Mouse (Mus musculus): Measurements from ENCODE around the gene Cbs. TPM values are rescaled to one million over a fixed set of nuclear protein-coding genes. Genes with fewer than 3 reads are reported as not detected.

The Cbs gene
- polyA plus RNA-seq, 1 experiment from 2014 or later = 5.2 TPM

GRCm38 (mm10) chr17:31607256-31607951 is 29.6 kb downstream of the Cbs start:
- no peaks in the 10 kb centered on the region for H3K4me1 ChIP-seq
- H3K27me3 ChIP-seq (replicated peaks) = no peaks in the 10 kb centered on the region
- H3K36me3 ChIP-seq (replicated peaks) = peaks cover 13% of the 10 kb centered on the region; the same call in 1 of the 2 replicates
- H3K4me2 ChIP-seq = no peak overlapping the region
- no peak for ATAC-seq (replicated peaks)
- H3K27ac ChIP-seq = no peak overlapping the region
- 87% methylated on average over 8 of the region's 8 CpGs for WGBS
- H3K4me3 ChIP-seq = no peak overlapping the region
- no peak overlapping the region for H3K9ac ChIP-seq
- no peaks in the 10 kb centered on the region for H3K9me3 ChIP-seq

DNA sequence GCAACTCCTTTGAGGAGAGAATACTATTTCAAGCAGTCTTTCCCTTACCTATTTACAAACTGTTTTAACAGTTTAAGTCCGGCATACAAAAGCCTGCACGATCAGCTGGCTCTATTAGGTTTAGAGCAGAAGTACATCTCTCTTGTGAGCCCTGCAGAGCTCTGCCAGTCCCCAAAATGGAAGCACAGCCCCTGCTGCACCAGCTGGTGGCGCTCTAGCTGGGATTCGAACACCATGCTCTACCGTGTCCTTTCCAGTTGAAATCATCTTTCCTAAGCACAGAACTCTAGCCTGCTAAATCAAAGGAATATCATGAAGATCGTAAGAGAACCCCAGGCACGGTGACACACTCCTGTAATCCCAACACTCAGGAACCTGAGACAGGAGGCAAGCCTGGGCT is 30.6 kb downstream of the Cbs start:
- Histone ChIP-seq H3K36me3 (replicated peaks) (peaks cover 13% of the 10 kb centered on the region; the same call in 1 of the 2 replicates), H3K4me1 (no peaks in the 10 kb centered on the region), H3K27ac (no peak overlapping the region), H3K9me3 (no peaks in the 10 kb centered on the region), H3K4me2 (no peak overlapping the region), H3K27me3 (replicated peaks) (no peaks in the 10 kb centered on the region), H3K9ac (no peak overlapping the region), H3K4me3 (no peak overlapping the region)
- ATAC-seq (replicated peaks) = no peak
- 80% methylated on average over 7 of the region's 7 CpGs for WGBS

DNA sequence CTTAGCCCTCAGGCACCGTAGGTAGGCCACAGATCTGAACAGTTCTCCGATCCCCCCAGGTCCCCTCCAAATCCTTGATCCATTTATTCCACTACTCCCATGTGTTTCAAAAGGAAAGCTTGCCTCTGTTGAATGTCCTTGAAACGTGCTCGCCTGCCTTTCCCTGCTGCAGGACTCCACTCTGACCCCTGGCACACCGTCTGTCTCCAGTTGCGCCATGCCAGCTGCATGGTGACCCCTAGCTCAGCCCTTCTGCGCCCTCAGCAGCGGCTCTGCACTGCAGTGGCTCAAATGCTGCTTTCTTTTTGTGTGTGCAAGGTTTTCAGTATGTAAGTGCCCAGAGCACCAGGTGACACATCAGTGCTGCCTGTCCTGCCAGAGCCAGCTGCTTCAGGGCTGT is 38.4 kb downstream of the Cbs start:
- Histone ChIP-seq H3K9me3 (no peaks in the 10 kb centered on the region), H3K27me3 (replicated peaks) (no peaks in the 10 kb centered on the region), H3K9ac (no peak overlapping the region), H3K4me1 (peaks cover 6% of the 10 kb centered on the region; the same call in 1 of the 2 replicates), H3K4me3 (no peak overlapping the region), H3K4me2 (no peak overlapping the region), H3K36me3 (replicated peaks) (peaks cover 5% of the 10 kb centered on the region; the same call in 1 of the 2 replicates), H3K27ac (no peak overlapping the region)
- WGBS = 86% methylated on average over 8 of the region's 8 CpGs
- no peak for ATAC-seq (replicated peaks)

GRCm38 (mm10) chr17:31597957-31598356 is 39.1 kb downstream of the Cbs start:
- Histone ChIP-seq H3K4me2 (no peak overlapping the region), H3K4me1 (peaks cover 6% of the 10 kb centered on the region; the same call in 1 of the 2 replicates), H3K9ac (no peak overlapping the region), H3K9me3 (no peaks in the 10 kb centered on the region), H3K27ac (no peak overlapping the region), H3K27me3 (replicated peaks) (no peaks in the 10 kb centered on the region), H3K4me3 (no peak overlapping the region), H3K36me3 (replicated peaks) (no peaks in the 10 kb centered on the region; the same call in 1 of the 2 replicates)
- no peak for ATAC-seq (replicated peaks)
- 92% methylated on average over 9 of the region's 9 CpGs for WGBS

DNA sequence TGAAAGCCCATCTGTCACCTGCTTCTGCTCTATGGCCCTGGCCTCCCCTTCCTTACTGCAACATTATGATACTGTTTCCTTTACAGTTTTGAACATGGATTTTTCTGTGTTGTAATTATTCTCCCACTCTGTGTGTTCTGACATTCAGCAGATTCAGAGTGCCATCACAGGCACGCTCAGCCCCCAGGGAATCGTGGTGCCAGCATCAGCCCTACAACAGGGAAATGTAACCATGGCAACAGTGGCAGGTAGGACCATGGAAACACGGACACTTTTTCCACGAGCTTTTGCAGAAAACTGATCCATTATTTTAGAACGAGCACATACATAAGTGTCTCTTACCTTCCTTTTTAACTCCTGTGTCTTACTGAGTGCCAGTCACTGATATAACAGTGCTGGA is 42.0 kb downstream of the Cbs start:
- Histone ChIP-seq H3K9ac (no peak overlapping the region), H3K27ac (peak overlapping the region; percentile 69), H3K9me3 (no peaks in the 10 kb centered on the region), H3K27me3 (replicated peaks) (no peaks in the 10 kb centered on the region), H3K36me3 (replicated peaks) (no peaks in the 10 kb centered on the region; the same call in 1 of the 2 replicates), H3K4me2 (no peak overlapping the region), H3K4me3 (no peak overlapping the region), H3K4me1 (peaks cover 6% of the 10 kb centered on the region; the same call in 1 of the 2 replicates)
- WGBS = 63% methylated on average over 5 of the region's 5 CpGs
- peak; percentile 78; the same call in 1 of the 2 replicates for ATAC-seq (replicated peaks)

GRCm38 (mm10) chr17:31594590-31594989 is 42.4 kb downstream of the Cbs start:
- H3K36me3 ChIP-seq (replicated peaks) = peaks cover 1% of the 10 kb centered on the region
- H3K4me3 ChIP-seq = no peak overlapping the region
- no peaks in the 10 kb centered on the region for H3K27me3 ChIP-seq (replicated peaks)
- no peak overlapping the region for H3K4me2 ChIP-seq
- H3K9me3 ChIP-seq = no peaks in the 10 kb centered on the region
- no peak overlapping the region for H3K9ac ChIP-seq
- WGBS = 70% methylated on average over 7 of the region's 7 CpGs
- ATAC-seq (replicated peaks) = no peak; the same call in 1 of the 2 replicates
- H3K4me1 ChIP-seq = peaks cover 6% of the 10 kb centered on the region; the same call in 1 of the 2 replicates
- peak overlapping the region; percentile 69 for H3K27ac ChIP-seq

DNA sequence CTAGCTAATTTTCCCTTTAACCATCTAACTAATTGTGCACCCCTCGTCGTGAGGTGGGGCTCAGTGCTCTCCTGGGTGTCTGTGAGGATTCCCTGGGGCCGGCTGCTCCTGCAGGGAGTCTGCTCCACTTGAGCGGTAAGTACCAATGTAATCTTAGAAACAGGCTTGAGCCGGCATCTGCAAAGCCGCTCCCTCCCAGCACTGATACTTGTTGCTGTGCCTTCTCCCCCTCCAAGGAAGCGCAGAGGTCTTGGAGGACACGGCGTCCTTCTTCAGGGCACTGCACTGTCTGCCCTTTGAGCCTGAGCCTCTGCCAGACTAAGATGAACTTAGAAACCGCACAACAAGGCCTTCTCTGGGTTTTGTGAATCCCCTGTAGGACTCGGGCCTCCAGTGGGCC is 46.2 kb downstream of the Cbs start:
- H3K27me3 ChIP-seq (replicated peaks) = no peaks in the 10 kb centered on the region
- no peak for ATAC-seq (replicated peaks)
- peaks cover 6% of the 10 kb centered on the region; the same call in 1 of the 2 replicates for H3K4me1 ChIP-seq
- H3K27ac ChIP-seq = no peak overlapping the region
- H3K4me3 ChIP-seq = no peak overlapping the region
- H3K9me3 ChIP-seq = no peaks in the 10 kb centered on the region
- no peak overlapping the region for H3K9ac ChIP-seq
- WGBS = 89% methylated on average over 11 of the region's 11 CpGs
- peaks cover 3% of the 10 kb centered on the region for H3K36me3 ChIP-seq (replicated peaks)
- H3K4me2 ChIP-seq = no peak overlapping the region

DNA sequence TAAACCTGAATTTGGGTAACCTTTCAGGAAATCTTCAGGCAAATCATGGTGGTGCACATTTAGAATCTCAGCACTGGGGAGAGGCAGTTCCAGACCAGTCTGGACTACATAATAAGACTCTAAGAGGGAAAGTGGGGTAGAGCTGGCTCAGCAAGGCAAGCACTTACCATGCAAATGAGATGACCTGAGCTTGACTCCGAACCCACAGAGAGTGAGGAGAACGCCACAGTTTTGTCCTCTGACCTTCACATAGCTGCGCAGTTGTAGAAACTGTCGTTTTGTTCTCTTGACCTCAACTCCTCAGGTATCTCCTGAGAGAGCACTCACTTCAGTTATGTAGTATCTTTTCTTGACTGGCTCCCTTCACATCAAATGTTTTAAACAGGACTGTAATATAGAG is 48.3 kb downstream of the Cbs start:
- H3K9me3 ChIP-seq = no peaks in the 10 kb centered on the region
- no peak overlapping the region for H3K4me2 ChIP-seq
- H3K36me3 ChIP-seq (replicated peaks) = peaks cover 3% of the 10 kb centered on the region
- H3K4me3 ChIP-seq = no peak overlapping the region
- H3K9ac ChIP-seq = no peak overlapping the region
- no peaks in the 10 kb centered on the region for H3K27me3 ChIP-seq (replicated peaks)
- H3K4me1 ChIP-seq = no peaks in the 10 kb centered on the region
- WGBS = 93% methylated on average over 4 of the region's 4 CpGs
- H3K27ac ChIP-seq = no peak overlapping the region
- no peak for ATAC-seq (replicated peaks)

GRCm38 (mm10) chr17:31588115-31588514 is 48.9 kb downstream of the Cbs start:
- no peak for ATAC-seq (replicated peaks)
- Histone ChIP-seq H3K4me2 (no peak overlapping the region), H3K9ac (no peak overlapping the region), H3K27ac (no peak overlapping the region), H3K9me3 (no peaks in the 10 kb centered on the region), H3K4me3 (no peak overlapping the region), H3K36me3 (replicated peaks) (peaks cover 3% of the 10 kb centered on the region), H3K27me3 (replicated peaks) (no peaks in the 10 kb centered on the region), H3K4me1 (no peaks in the 10 kb centered on the region)
- 88% methylated on average over 7 of the region's 7 CpGs for WGBS

GRCm38 (mm10) chr17:31583781-31584180 is 53.3 kb downstream of the Cbs start:
- H3K4me2 ChIP-seq = no peak overlapping the region
- no peaks in the 10 kb centered on the region for H3K36me3 ChIP-seq (replicated peaks)
- H3K4me3 ChIP-seq = no peak overlapping the region
- WGBS = 77% methylated on average over 6 of the region's 6 CpGs
- ATAC-seq (replicated peaks) = no peak
- 0 out of 2 replicates have a peak overlapping the region, but pooled peaks have one; percentile 10 for H3K27ac ChIP-seq
- peaks cover 13% of the 10 kb centered on the region; the same call in 1 of the 2 replicates for H3K4me1 ChIP-seq
- no peaks in the 10 kb centered on the region for H3K9me3 ChIP-seq
- no peaks in the 10 kb centered on the region for H3K27me3 ChIP-seq (replicated peaks)
- no peak overlapping the region for H3K9ac ChIP-seq

GRCm38 (mm10) chr17:31583185-31583584 is 53.9 kb downstream of the Cbs start:
- ATAC-seq (replicated peaks) = no peak
- H3K4me3 ChIP-seq = no peak overlapping the region
- 71% methylated on average over 3 of the region's 3 CpGs for WGBS
- H3K27me3 ChIP-seq (replicated peaks) = no peaks in the 10 kb centered on the region
- peaks cover 13% of the 10 kb centered on the region; the same call in 1 of the 2 replicates for H3K4me1 ChIP-seq
- H3K9me3 ChIP-seq = no peaks in the 10 kb centered on the region
- no peak overlapping the region for H3K4me2 ChIP-seq
- H3K36me3 ChIP-seq (replicated peaks) = no peaks in the 10 kb centered on the region
- H3K9ac ChIP-seq = no peak overlapping the region
- 0 out of 2 replicates have a peak overlapping the region, but pooled peaks have one; percentile 10 for H3K27ac ChIP-seq

- H3K4me3 ChIP-seq = no peak overlapping the region
- no peaks in the 10 kb centered on the region for H3K36me3 ChIP-seq (replicated peaks)
- no peaks in the 10 kb centered on the region for H3K9me3 ChIP-seq
- no peak overlapping the region for H3K4me2 ChIP-seq
- 26% methylated on average over 3 of the region's 3 CpGs for WGBS
- peaks cover 13% of the 10 kb centered on the region; the same call in 1 of the 2 replicates for H3K4me1 ChIP-seq
- ATAC-seq (replicated peaks) = peak; percentile 55
- peak overlapping the region; percentile 61 for H3K27ac ChIP-seq
- H3K27me3 ChIP-seq (replicated peaks) = no peaks in the 10 kb centered on the region
- H3K9ac ChIP-seq = no peak overlapping the region
These were observed 56.7 kb downstream of the Cbs start for GRCm38 (mm10) chr17:31580344-31580743.

Data from midbrain, embryonic 15.5 days (tissue).